Mouse (Mus musculus): ENCODE data around the gene Ccnt1.
A peak's percentile ranks its signal among the peaks of the same experiment; 100 is the strongest.

Ccnt1 gene

GRCm38 (mm10) chr15:98579310-98579709 lies 8.6 kb upstream of the Ccnt1 start:
- no peak for TF ChIP-seq GATA4 (IDR thresholded peaks at IDR 0.05; ENCODE audit: insufficient replicate concordance, low read length)

- no peak for TF ChIP-seq GATA4 (IDR thresholded peaks at IDR 0.05; ENCODE audit: insufficient replicate concordance, low read length)
Measured at GRCm38 (mm10) chr15:98573293-98573692, 2.6 kb upstream of the Ccnt1 start.

- no peak for TF ChIP-seq GATA4 (IDR thresholded peaks at IDR 0.05; ENCODE audit: insufficient replicate concordance, low read length)
Measured at GRCm38 (mm10) chr15:98569795-98570365, 843 bp downstream of the Ccnt1 start.

- TF ChIP-seq GATA4 (IDR thresholded peaks at IDR 0.05; ENCODE audit: insufficient replicate concordance, low read length), result no peak
Measured at GRCm38 (mm10) chr15:98569216-98569615, 1.5 kb downstream of the Ccnt1 start.

GRCm38 (mm10) chr15:98568256-98569033 lies 2.3 kb downstream of the Ccnt1 start:
- peak; percentile 49; the same call in 1 of the 2 replicates for TF ChIP-seq GATA4 (IDR thresholded peaks at IDR 0.05; ENCODE audit: insufficient replicate concordance, low read length)

GRCm38 (mm10) chr15:98567278-98568134 lies 3.2 kb downstream of the Ccnt1 start:
- no peak; the same call in 1 of the 2 replicates for TF ChIP-seq GATA4 (IDR thresholded peaks at IDR 0.05; ENCODE audit: insufficient replicate concordance, low read length)

GRCm38 (mm10) chr15:98566973-98567277 lies 3.8 kb downstream of the Ccnt1 start:
- TF ChIP-seq GATA4 (IDR thresholded peaks at IDR 0.05; ENCODE audit: insufficient replicate concordance, low read length), result no peak

GRCm38 (mm10) chr15:98557186-98557585 lies 13.5 kb downstream of the Ccnt1 start:
- TF ChIP-seq GATA4 (IDR thresholded peaks at IDR 0.05; ENCODE audit: insufficient replicate concordance, low read length), result no peak

- TF ChIP-seq GATA4 (IDR thresholded peaks at IDR 0.05; ENCODE audit: insufficient replicate concordance, low read length), result no peak
Measured at GRCm38 (mm10) chr15:98555881-98556280, 14.8 kb downstream of the Ccnt1 start.

GRCm38 (mm10) chr15:98552758-98553157 lies 18.0 kb downstream of the Ccnt1 start:
- TF ChIP-seq GATA4 (IDR thresholded peaks at IDR 0.05; ENCODE audit: insufficient replicate concordance, low read length), result no peak

- TF ChIP-seq GATA4 (IDR thresholded peaks at IDR 0.05; ENCODE audit: insufficient replicate concordance, low read length), result no peak
Measured at GRCm38 (mm10) chr15:98546843-98547242, 23.9 kb downstream of the Ccnt1 start.

- no peak for TF ChIP-seq GATA4 (IDR thresholded peaks at IDR 0.05; ENCODE audit: insufficient replicate concordance, low read length)
Measured at GRCm38 (mm10) chr15:98545151-98545550, 25.6 kb downstream of the Ccnt1 start.

GRCm38 (mm10) chr15:98543341-98543740 lies 27.4 kb downstream of the Ccnt1 start:
- no peak for TF ChIP-seq GATA4 (IDR thresholded peaks at IDR 0.05; ENCODE audit: insufficient replicate concordance, low read length)

GRCm38 (mm10) chr15:98541064-98541463 lies 29.7 kb downstream of the Ccnt1 start:
- TF ChIP-seq GATA4 (IDR thresholded peaks at IDR 0.05; ENCODE audit: insufficient replicate concordance, low read length), result no peak

GRCm38 (mm10) chr15:98537923-98538322 lies 32.8 kb downstream of the Ccnt1 start:
- TF ChIP-seq GATA4 (IDR thresholded peaks at IDR 0.05; ENCODE audit: insufficient replicate concordance, low read length), result no peak
